Mouse (Mus musculus) small intestine, adult 2 months (tissue): ENCODE data around the gene Neurod2. TPM values are rescaled to one million over a fixed set of nuclear protein-coding genes. Genes with fewer than 3 reads are reported as not detected.

Source experiments
- H3K27ac ChIP-seq: fragments of 200-500 bp; 2 replicates; pipeline ENCODE4 v1.5.1; 2012; ENCODE audit warnings: low read depth, low read length, control low read depth, inconsistent platforms; ENCODE audit not compliant: insufficient read depth
- H3K27me3 ChIP-seq: fragments of 200-500 bp; 2 replicates; pipeline ENCODE4 v1.6.1; 2012; ENCODE audit warnings: mild to moderate bottlenecking, moderate library complexity, low read length, inconsistent platforms; ENCODE audit not compliant: control insufficient read depth, insufficient read depth
- H3K36me3 ChIP-seq: fragments of 200-500 bp; 2 replicates; pipeline ENCODE4 v1.6.1; 2012; ENCODE audit warnings: mild to moderate bottlenecking, low read length, control low read depth, inconsistent platforms; ENCODE audit not compliant: control insufficient read depth, insufficient read depth
- H3K4me1 ChIP-seq: fragments of 200-500 bp; 2 replicates; pipeline ENCODE4 v1.6.1; 2012; ENCODE audit warnings: low read length, inconsistent platforms, mixed read lengths; ENCODE audit not compliant: control insufficient read depth, insufficient read depth, insufficient read length
- H3K4me3 ChIP-seq: fragments of 200-500 bp; 2 replicates; pipeline ENCODE4 v1.5.1; 2012; ENCODE audit warnings: low read depth, mild to moderate bottlenecking, control low read depth, inconsistent platforms, low read length, moderate library complexity
- CTCF ChIP-seq: fragments of 200-500 bp; IDR thresholded peaks from 2 replicates; pipeline ENCODE4 v1.5.1; 2012; ENCODE audit warnings: low read depth, mild to moderate bottlenecking, control low read depth, inconsistent platforms, low read length, moderate library complexity, mixed read lengths; ENCODE audit not compliant: insufficient replicate concordance, insufficient read length; ENCODE audit errors: extremely low read depth
- POLR2A ChIP-seq: fragments of 200-500 bp; IDR thresholded peaks from 2 replicates; pipeline ENCODE4 v1.6.1; 2012; ENCODE audit warnings: low read depth, mild to moderate bottlenecking, control low read depth, inconsistent platforms, low read length, moderate library complexity
- WGBS: fragments of 180-500 bp; shearing (Covaris S2); methylation state at CpG from one replicate; pipeline ENCODE4 v1.1.7; 2018; 5-methylcytosine and 5-hydroxymethylcytosine counted together
- polyA plus RNA-seq: library from polyadenylated mRNA; depleted of rRNA; stranded (reverse); fragments of >200 nt; gene quantifications from 2 replicates; pipeline ENCODE4 v1.2.3, GENCODE M21; 2012

The Neurod2 gene
- polyA plus RNA-seq, 1 experiment: 0.13 TPM

DNA sequence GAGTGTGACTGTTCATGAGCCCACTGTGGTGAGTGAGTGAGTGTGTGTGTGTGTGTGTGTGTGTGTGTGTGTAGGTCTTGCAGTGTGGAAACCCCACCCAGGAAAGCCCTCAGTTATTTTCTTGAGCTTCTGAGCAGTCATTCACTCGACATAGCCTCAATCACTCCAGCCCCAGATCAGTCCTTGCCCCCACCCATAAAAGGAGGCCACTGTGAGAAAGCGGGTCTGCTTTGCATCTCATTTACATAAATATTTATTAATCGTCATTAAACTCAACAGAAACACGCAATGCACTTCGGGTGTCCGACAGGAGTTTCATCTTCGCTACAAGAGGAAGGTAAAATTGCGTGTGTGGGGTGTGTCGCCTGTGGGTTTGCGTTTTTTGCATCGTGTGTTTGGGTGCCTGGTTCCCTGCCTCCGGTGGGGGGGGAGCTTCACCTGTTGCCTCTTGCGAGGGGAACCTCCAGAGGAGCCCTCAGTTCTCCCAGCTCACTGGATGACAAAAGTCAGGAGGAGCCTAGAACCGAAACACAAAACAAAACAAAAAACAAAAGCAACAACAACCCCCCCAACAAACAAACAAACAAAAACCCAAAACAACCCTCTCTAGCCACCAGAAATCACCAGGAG lies 4.1 kb downstream of the Neurod2 start:
- peaks cover 95% of the 10 kb centered on the region for H3K27me3 ChIP-seq
- 8% methylated on average over 14 of the region's 14 CpGs for WGBS

DNA sequence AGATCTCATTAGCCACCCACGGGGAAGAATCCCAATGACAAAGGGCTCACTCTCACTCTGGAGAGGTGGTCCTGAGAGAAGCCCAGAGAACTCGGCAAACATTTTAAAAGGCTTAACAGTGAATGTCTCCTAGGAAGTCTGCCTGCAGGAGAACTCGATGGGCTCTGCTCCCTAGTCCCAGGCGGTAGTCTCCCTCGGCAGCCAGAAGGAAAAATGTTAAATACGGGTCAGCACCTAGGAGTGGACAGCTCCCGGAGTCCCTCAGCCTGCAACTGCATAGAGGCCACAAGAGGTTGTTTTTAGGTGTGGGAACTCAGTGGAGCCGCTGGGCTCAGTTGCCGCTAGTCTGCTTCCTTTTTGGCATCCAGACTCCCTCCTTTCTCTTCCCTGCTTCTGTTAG lies 5.5 kb downstream of the Neurod2 start:
- Histone ChIP-seq H3K36me3 (no peaks in the 10 kb centered on the region), H3K27ac (no peak overlapping the region), H3K4me1 (peaks cover 16% of the 10 kb centered on the region), H3K4me3 (no peak overlapping the region), H3K27me3 (peaks cover 95% of the 10 kb centered on the region)
- TF ChIP-seq POLR2A: no peak
- TF ChIP-seq CTCF: no peak
- WGBS: 4% methylated on average over 9 of the region's 9 CpGs

More for the DNA sequence above, 4.1 kb downstream of the Neurod2 start:
- H3K27ac ChIP-seq: no peak overlapping the region
- H3K36me3 ChIP-seq: no peaks in the 10 kb centered on the region
- TF ChIP-seq POLR2A: no peak
- TF ChIP-seq CTCF: no peak
- H3K4me1 ChIP-seq: peaks cover 16% of the 10 kb centered on the region
- H3K4me3 ChIP-seq: no peak overlapping the region

GRCm38 (mm10) chr11:98323136-98323866 lies 6.1 kb downstream of the Neurod2 start:
- TF ChIP-seq POLR2A (no peak), CTCF (no peak)
- Histone ChIP-seq H3K36me3 (no peaks in the 10 kb centered on the region), H3K27ac (no peak overlapping the region), H3K27me3 (peaks cover 95% of the 10 kb centered on the region), H3K4me1 (peaks cover 13% of the 10 kb centered on the region), H3K4me3 (no peak overlapping the region)
- WGBS: 7% methylated on average over 10 of the region's 10 CpGs

- Histone ChIP-seq H3K36me3 (no peaks in the 10 kb centered on the region), H3K27ac (no peak overlapping the region), H3K27me3 (peaks cover 92% of the 10 kb centered on the region), H3K4me1 (peaks cover 2% of the 10 kb centered on the region), H3K4me3 (no peak overlapping the region)
- 5% methylated on average over 1 of the region's 1 CpGs for WGBS
- TF ChIP-seq CTCF (no peak), POLR2A (no peak)
Observed at GRCm38 (mm10) chr11:98322159-98322558, 7.3 kb downstream of the Neurod2 start.

- Histone ChIP-seq H3K4me1 (no peaks in the 10 kb centered on the region), H3K36me3 (no peaks in the 10 kb centered on the region), H3K27me3 (peaks cover 90% of the 10 kb centered on the region), H3K4me3 (no peak overlapping the region), H3K27ac (no peak overlapping the region)
- 13% methylated on average over 5 of the region's 5 CpGs for WGBS
- TF ChIP-seq POLR2A (no peak), CTCF (no peak)
Observed at GRCm38 (mm10) chr11:98321677-98322003, 7.8 kb downstream of the Neurod2 start.

DNA sequence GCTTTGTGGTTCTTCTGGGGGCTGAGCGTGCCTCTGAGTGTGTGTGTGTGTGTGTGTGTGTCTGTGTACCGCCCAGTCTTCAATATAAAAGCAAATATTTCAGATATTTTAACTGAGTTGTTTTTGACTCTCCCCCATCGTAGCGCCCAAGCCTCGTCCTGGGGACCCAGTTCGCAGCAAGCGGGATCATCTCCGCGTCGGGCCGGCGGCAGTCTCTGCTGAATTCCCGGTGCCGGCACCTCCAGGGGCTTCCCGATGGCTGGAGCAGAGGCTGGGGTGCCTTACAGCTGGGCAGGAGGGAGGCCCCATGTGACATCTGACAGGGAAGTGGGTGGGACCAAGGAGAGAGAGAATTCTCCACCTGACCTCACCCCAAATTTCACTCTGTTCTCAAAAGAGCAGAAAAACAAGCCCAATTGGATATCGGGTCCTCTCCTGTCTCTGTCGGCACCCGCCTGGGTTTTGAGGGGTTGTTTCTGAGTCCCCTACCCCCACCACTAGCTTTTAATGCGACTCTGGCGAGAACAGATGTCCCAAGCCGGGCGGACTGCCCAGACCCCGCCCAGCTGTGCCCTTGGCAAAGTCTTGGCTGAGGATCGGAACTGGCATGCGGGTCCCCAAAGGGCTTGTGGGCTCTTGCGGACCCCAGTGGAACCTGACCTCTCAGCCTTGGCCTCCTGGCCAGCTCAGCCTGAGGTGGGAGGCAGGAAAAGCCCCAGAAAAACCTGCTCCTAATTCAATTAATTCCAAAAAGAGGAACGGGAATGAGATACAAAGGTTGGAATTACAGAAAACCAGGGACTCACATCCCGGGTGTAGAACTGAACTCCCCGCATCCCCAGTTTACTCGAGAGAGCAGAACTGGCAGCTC lies 8.4 kb downstream of the Neurod2 start:
- Histone ChIP-seq H3K4me1 (no peaks in the 10 kb centered on the region), H3K27me3 (peaks cover 90% of the 10 kb centered on the region), H3K27ac (no peak overlapping the region), H3K36me3 (no peaks in the 10 kb centered on the region), H3K4me3 (no peak overlapping the region)
- TF ChIP-seq POLR2A (no peak), CTCF (no peak)
- WGBS: 4% methylated on average over 30 of the region's 30 CpGs

- H3K4me3 ChIP-seq: no peak overlapping the region
- WGBS: 16% methylated on average over 12 of the region's 12 CpGs
- no peaks in the 10 kb centered on the region for H3K4me1 ChIP-seq
- no peak for TF ChIP-seq CTCF
- TF ChIP-seq POLR2A: no peak
- H3K27me3 ChIP-seq: peaks cover 83% of the 10 kb centered on the region
- H3K27ac ChIP-seq: no peak overlapping the region
- no peaks in the 10 kb centered on the region for H3K36me3 ChIP-seq
Observed at GRCm38 (mm10) chr11:98320381-98320780, 9.1 kb downstream of the Neurod2 start.
